Mouse (Mus musculus) ES-Bruce4 (cell line): ENCODE measurements at regions not wholly inside any gene's neighbourhood (a gene's known extent, or its start where the extent isn't known, plus 50 kb on each side); places are given as distances from the start of the nearest gene placed in this dataset.

Experiments
- H3K27ac ChIP-seq: 2 replicates; pipeline ENCODE4 v1.5.1; 2012; ENCODE audit warnings: low read length, inconsistent platforms; ENCODE audit not compliant: insufficient read depth
- H3K27me3 ChIP-seq: 2 replicates; pipeline ENCODE4 v1.6.1; 2012; ENCODE audit warnings: mild to moderate bottlenecking, low read length, inconsistent platforms; ENCODE audit not compliant: control insufficient read depth, poor library complexity, insufficient read depth, severe bottlenecking
- H3K36me3 ChIP-seq: 2 replicates; pipeline ENCODE4 v1.6.1; 2012; ENCODE audit warnings: inconsistent platforms, mild to moderate bottlenecking, low read length, moderate library complexity; ENCODE audit not compliant: control insufficient read depth, poor library complexity, insufficient read depth, severe bottlenecking
- H3K4me1 ChIP-seq: one replicate; pipeline ENCODE4 v1.8.1; 2011; ENCODE audit warnings: low read length; ENCODE audit not compliant: control insufficient read depth, insufficient read depth
- H3K4me3 ChIP-seq: 2 replicates; pipeline ENCODE4 v1.5.1; 2011; ENCODE audit warnings: low read depth, mild to moderate bottlenecking, low read length
- H3K9ac ChIP-seq: 2 replicates; pipeline ENCODE4 v1.6.1; 2012; ENCODE audit warnings: low read depth, mild to moderate bottlenecking, inconsistent platforms; ENCODE audit not compliant: poor library complexity, severe bottlenecking
- H3K9me3 ChIP-seq: replicated peaks from 2 replicates; pipeline ENCODE4 v1.6.1; 2012; ENCODE audit warnings: mild to moderate bottlenecking, low read length, inconsistent platforms; ENCODE audit not compliant: control insufficient read depth, poor library complexity, insufficient read depth, severe bottlenecking
- CTCF ChIP-seq: IDR thresholded peaks from one replicate; pipeline ENCODE4 v1.8.1; 2011; ENCODE audit warnings: low read depth, low read length
- EP300 ChIP-seq: IDR thresholded peaks from 2 replicates; pipeline ENCODE4 v1.6.1; 2011; ENCODE audit warnings: low read depth, low read length; ENCODE audit not compliant: insufficient read depth
- POLR2A ChIP-seq: IDR thresholded peaks from one replicate; pipeline ENCODE4 v1.8.1; 2011; ENCODE audit warnings: low read length; ENCODE audit not compliant: insufficient read depth

DNA sequence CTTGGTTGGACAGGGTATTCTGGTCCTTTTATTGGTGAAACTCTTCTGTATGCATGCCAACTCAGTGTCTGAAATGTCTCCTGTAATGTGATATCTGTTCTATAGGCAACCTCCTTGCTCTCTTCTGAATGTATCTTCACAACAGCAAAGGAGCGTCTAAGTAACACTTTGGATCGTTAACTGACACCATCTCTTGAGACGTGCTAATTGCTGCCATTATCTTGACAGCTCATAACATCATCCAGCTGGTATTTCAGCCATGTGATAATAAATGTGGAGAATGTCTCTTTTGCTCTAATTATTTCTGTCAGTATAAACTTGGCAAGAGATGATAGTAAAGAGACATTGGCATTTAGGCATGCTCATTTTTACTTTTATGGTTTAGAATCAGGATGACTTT, 68.8 kb upstream of the Col8a1 start:
- Histone ChIP-seq H3K4me1 (no peaks in the 10 kb centered on the region), H3K36me3 (no peaks in the 10 kb centered on the region), H3K9me3 (no peaks in the 10 kb centered on the region), H3K9ac (no peak overlapping the region), H3K4me3 (no peak overlapping the region), H3K27me3 (no peaks in the 10 kb centered on the region), H3K27ac (no peak overlapping the region)
- no peak for TF ChIP-seq POLR2A
- no peak for TF ChIP-seq CTCF
- TF ChIP-seq EP300 = no peak

DNA sequence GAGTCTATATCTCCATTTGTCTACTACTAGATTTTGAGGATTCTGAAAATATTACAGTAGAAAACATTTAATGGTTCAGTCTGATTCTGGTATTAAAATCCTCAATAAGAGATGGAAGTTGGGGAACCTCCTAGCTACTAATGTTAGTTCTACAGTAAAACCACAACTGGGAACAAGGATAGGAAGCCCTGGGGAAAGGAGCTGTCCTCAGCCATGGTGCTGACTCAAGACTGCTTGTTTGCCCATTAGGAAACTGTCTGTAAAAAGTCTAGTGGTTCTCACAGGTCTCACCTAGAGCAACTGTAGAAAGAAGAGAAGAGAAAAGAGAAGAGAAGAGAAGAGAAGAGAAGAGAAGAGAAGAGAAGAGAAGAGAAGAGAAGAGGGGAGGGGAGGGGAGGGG, 90.9 kb upstream of the Col8a1 start:
- Histone ChIP-seq H3K9ac (no peak overlapping the region), H3K27me3 (no peaks in the 10 kb centered on the region; the same call in 1 of the 2 replicates), H3K4me3 (no peak overlapping the region), H3K4me1 (no peaks in the 10 kb centered on the region), H3K27ac (no peak overlapping the region), H3K36me3 (no peaks in the 10 kb centered on the region), H3K9me3 (peaks cover 16% of the 10 kb centered on the region)
- no peak for TF ChIP-seq POLR2A
- TF ChIP-seq CTCF = no peak
- TF ChIP-seq EP300 = no peak

DNA sequence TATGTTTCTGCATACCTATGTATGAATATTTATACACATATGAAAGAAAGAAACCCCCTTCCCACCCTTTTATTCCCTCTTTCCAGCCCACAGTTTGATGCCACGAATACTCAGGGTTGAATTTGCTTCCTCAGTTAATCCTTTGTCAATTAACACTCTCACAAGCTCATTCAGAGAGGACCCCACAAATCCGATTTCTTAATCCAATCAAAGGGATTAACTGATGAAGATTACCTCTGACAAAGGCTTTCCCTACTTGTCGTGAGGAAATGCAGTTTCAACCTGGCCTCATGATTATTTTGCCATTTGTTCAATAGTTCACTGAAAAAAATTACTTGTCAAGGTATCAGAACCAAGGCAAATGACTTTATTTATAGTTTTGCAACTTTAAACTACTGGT, 91.8 kb upstream of the Col8a1 start:
- Histone ChIP-seq H3K9ac (no peak overlapping the region), H3K4me1 (no peaks in the 10 kb centered on the region), H3K36me3 (no peaks in the 10 kb centered on the region), H3K9me3 (peaks cover 14% of the 10 kb centered on the region), H3K27me3 (no peaks in the 10 kb centered on the region; the same call in 1 of the 2 replicates), H3K27ac (no peak overlapping the region), H3K4me3 (no peak overlapping the region)
- TF ChIP-seq CTCF (no peak), EP300 (no peak), POLR2A (no peak)

DNA sequence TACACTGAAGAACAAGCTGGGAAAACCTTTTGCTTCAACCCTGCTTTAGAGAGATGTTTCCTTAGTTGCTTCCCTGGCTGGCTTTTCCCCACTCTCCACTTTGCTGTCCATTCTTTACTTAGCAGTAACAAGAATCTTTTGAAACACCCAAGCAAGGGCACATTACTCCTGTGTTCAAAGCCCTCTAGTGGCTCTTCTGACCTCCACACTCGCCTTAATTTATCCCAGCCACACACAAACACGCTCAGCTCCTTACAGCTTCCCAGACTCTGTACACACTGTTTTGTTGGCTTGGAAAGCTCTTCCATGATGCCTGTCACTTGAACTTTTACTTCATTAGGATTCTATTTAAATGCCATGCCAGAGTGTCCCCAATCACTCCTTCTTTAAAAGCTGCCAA, 97.3 kb upstream of the Col8a1 start:
- H3K9me3 ChIP-seq = no peaks in the 10 kb centered on the region
- H3K27ac ChIP-seq = no peak overlapping the region
- H3K4me3 ChIP-seq = no peak overlapping the region
- no peaks in the 10 kb centered on the region for H3K4me1 ChIP-seq
- no peak overlapping the region for H3K9ac ChIP-seq
- H3K36me3 ChIP-seq = no peaks in the 10 kb centered on the region
- no peak for TF ChIP-seq EP300
- TF ChIP-seq POLR2A = no peak
- no peak for TF ChIP-seq CTCF
- H3K27me3 ChIP-seq = no peaks in the 10 kb centered on the region; the same call in 1 of the 2 replicates

DNA sequence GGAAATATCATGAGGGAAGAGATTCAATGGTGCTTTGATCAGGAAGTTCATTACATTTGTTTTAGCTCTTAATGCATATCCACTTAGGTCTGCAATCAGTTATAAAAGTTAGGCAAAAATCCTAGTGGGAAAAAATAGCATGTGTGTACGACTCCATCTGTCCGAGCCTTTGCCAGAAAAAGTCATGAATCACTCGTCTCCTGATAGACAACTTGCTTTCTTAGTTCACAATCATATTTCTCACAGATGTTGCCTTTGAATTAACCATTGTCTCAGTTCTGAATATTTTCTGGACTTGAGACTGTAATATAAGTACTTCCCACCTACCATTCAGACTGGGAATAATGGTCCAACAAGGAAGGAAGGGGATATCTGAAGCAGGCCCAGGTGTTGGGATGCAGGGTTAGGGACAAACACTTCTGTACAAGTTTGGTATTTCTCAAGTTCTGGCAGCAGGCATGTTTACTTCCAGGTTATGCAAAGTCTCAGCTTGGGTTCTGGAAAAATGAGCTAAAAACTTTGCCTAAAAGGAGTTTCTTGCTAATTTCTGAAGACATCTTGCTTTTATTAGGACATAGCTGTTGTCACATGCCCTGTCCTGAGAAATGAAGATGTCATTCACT, 98.4 kb upstream of the Col8a1 start:
- no peaks in the 10 kb centered on the region for H3K27me3 ChIP-seq
- H3K9me3 ChIP-seq = no peaks in the 10 kb centered on the region
- H3K4me1 ChIP-seq = no peaks in the 10 kb centered on the region
- H3K27ac ChIP-seq = no peak overlapping the region
- no peak overlapping the region for H3K4me3 ChIP-seq
- no peak overlapping the region for H3K9ac ChIP-seq
- TF ChIP-seq POLR2A = no peak
- no peak for TF ChIP-seq CTCF
- H3K36me3 ChIP-seq = no peaks in the 10 kb centered on the region

DNA sequence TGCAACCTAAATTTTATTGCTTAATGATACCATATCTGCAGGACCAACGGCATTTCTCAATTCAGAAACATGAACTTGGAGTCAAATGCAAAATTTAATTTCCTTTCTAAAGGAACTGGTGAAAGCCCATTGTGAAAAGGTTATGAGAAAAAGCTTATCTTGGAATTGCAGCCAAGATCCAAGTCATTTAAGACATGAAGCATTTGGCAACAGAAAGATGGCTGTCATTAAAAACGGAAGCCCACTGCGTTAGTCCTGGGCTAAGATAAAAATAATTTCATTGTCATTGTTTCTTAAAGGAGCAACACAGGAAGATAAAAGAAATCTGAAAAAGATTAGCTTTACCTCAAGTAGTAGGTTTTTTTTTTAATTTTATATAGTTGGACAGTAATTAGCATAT, 99.2 kb upstream of the Col8a1 start:
- Histone ChIP-seq H3K27ac (no peak overlapping the region), H3K9me3 (no peaks in the 10 kb centered on the region), H3K4me3 (no peak overlapping the region), H3K9ac (no peak overlapping the region), H3K36me3 (no peaks in the 10 kb centered on the region), H3K4me1 (no peaks in the 10 kb centered on the region), H3K27me3 (no peaks in the 10 kb centered on the region)
- TF ChIP-seq CTCF = no peak
- no peak for TF ChIP-seq POLR2A
- no peak for TF ChIP-seq EP300
